Mouse (Mus musculus) heart, postnatal 10 days (tissue): ENCODE results near the gene Reg3a. TPM values are rescaled to one million over a fixed set of nuclear protein-coding genes. Genes with fewer than 3 reads are reported as not detected.
"Not testable (repeated sequence)": the region's sequence is repeated elsewhere in the genome, so short reads cannot be mapped to it uniquely, and the experiment has no call there.

Source experiments
- DNase-seq, 2 experiments: peaks; one replicate each; pipeline ENCODE4 v3.0.0; 2021
- intact Hi-C: fragments of 180-260 bp; cut with DNase I; formaldehyde crosslinking; loops from one replicate; pipeline ENCODE4 v1.15.1; 2025
- total RNA-seq, 2 experiments: library from RNA; stranded (reverse); gene quantifications; 2 replicates each; pipeline ENCODE4 v1.2.3; 2021

Reg3a gene
- not detected for total RNA-seq

- DNase-seq: no peak
These were observed at the start of gene Reg3a for GRCm38 (mm10) chr6:78380409-78380808. TSS of gene Reg3a (plus strand) at chr6:78380709.

DNA sequence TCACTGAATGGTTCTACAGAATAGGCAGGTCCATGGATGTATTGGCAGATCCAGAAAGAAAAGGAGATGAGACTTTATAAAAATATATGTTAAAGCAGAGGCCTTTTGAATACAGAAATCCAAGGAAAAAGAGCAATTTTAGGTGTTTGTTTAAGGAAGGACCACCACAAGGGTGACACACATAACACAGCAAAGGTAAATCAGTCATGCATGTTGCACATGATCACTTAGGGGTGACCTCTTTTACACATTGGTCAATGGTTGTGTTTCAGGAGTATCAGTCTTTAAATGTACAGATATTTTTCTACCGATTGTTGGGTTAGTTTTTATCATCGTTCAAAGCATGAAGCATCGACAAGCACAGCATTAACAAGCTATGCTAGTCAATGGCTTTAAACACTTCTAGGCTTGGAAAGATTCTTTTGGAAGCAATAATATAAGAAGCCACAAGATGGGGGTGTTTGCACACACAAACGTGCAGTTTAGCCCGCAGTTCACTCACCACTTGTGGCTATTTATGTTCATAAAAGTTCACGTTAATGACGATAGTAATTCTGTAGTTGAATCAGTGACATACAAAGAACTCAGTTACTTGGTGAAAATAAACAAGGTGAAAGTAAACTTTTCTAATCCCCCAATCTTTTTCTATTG is 48.5 kb upstream of the Reg3a start:
- intact Hi-C loops: loop anchor here (2.0 kb wide), 1 partner anchor 181 kb away; no protein-coding TSS in a partner anchor
- peak; percentile 5 to 19 for DNase-seq

More at GRCm38 (mm10) chr6:78380409-78380808, at the start of gene Reg3a:
- intact Hi-C loops: no loop called here

- no peak for DNase-seq
- intact Hi-C loops: no loop called here
These were observed 40.2 kb upstream of the Reg3a start for GRCm38 (mm10) chr6:78340296-78340695.

GRCm38 (mm10) chr6:78341689-78342088 is 38.8 kb upstream of the Reg3a start:
- intact Hi-C loops: no loop called here

DNA sequence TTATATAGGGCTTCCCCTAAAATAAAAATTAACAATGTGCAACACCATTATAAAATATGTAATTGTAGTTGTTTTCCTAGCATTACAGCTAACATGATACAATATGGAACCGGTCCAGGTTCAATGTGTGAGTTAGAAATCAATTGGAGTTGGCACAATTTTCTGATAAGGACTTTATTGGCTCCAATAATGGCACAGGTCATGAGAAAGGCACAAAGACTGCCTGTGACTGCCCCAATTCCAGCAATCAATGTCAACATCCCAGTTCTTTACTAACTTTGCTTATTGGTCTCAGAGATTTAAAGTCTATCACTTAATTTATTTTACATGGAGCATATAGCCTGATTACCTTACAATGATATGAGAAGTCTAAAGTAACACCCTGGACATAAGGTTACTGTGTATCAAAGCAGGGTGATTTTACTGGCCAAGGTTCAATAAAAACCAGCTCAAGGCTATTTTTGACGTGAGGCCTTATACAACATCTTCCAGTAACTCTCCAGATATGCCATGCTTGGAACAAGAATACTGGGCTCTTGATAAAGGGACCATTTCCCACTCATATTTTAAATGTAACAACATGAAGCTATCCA is 18.4 kb upstream of the Reg3a start:
- DNase-seq: no peak
- intact Hi-C loops: no loop called here

More at GRCm38 (mm10) chr6:78341689-78342088, 38.8 kb upstream of the Reg3a start:
- DNase-seq: no peak

DNA sequence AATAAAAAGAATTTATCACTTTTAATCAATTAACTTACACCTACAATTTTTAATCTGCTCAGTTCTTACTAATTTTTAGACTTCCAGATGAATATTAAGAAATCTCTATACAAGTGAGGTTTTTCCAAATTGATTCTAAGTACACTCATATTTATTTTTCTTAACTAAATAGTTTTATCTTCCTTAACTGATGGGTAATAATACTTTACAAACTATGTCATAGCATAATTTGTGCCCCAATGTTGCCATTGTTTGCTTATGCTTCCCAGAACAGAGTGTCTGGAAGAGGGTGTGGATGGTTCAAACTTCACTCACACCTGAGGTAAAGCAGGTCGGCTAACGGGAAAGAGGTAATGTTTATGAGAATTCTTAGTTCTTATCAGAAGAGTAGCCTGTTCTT is 10.2 kb upstream of the Reg3a start, which contains the start of gene Reg3b:
Gene Reg3b, plus strand, starts transcription at position 301 of the 400 bp plus-strand sequence.
- DNase-seq: no peak
- intact Hi-C loops: no loop called here

DNA sequence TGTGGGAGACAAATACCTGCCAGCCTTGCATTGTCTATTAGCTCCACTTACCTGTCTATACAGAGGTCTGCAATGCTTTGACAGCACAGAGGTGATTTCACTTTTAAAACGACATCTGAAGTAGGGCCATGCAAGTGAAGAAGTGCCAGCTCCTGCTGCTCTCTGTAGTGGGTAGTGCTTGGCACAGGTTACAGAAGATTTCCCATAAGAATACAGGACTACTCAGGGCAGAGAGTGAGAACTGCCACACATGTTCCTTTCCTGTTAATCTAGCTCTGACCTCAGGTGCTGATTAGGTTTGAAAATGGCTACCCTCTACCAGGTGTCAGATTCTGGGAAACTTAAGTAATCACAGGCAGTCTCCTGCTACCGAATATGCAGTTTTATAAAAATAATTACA is 1.7 kb upstream of the Reg3a start, which contains the start of gene Reg3d:
Gene Reg3d, minus strand, starts transcription at position 101 of the 400 bp plus-strand sequence.
- intact Hi-C loops: no loop called here

GRCm38 (mm10) chr6:78385609-78386008 is 5.1 kb downstream of the Reg3a start:
- DNase-seq: no peak
- intact Hi-C loops: no loop called here

More for the DNA sequence above, 1.7 kb upstream of the Reg3a start, which contains the start of gene Reg3d:
- DNase-seq: no peak

DNA sequence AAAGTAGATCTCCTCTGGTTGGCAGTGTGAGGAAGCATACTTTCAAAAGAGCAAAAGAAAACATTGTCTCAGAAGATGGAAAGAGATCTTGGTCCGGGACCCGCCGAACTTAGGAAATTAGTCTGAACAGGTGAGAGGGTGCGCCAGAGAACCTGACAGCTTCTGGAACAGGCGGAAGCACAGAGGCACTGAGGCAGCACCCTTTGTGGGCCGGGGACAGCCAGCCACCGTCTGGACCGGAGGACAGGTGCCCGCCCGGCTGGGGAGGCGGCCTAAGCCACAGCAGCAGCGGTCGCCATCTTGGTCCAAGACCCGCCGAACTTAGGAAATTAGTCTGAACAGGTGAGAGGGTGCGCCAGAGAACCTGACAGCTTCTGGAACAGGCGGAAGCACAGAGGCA is 14.8 kb downstream of the Reg3a start, which contains the start of gene Reg2:
Gene Reg2, plus strand, starts transcription at position 301 of the 400 bp plus-strand sequence.
- DNase-seq, intact Hi-C loops: not testable (repeated sequence)

- DNase-seq, intact Hi-C loops: not testable (repeated sequence)
These were observed 41.9 kb downstream of the Reg3a start, which contains the start of gene Reg1 for GRCm38 (mm10) chr6:78422411-78422810. TSS of gene Reg1 (plus strand) at chr6:78422711.

DNA sequence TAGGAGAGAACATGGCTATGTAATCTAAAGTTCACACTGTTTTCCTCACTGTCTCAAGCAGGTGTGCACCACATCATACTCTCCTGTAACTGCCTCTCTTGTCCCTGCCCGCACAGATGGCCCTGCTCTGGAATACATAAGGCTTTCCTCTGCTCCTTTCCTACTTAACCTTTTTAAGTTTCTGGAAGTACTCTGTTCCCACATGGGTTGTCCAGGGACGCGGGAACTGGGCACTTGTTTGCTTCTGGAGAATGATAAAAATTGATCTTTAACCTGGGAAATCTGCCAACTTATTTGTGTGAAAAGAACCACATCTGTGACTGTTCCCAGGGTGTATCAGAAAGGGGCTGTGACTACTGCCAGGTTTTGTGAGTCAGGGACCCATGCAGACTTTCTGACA is 45.0 kb downstream of the Reg3a start:
- intact Hi-C loops: no loop called here

More for the DNA sequence above, 45.0 kb downstream of the Reg3a start:
- DNase-seq: no peak

Other genes starting within 250 kb of the Reg3a start
- not detected for gene Reg3b, start 10.1 kb upstream of the Reg3a start, total RNA-seq
- gene Reg3d, start 1.8 kb upstream of the Reg3a start, total RNA-seq: not detected
- not detected for gene Reg2, start 14.9 kb downstream of the Reg3a start, total RNA-seq
- gene Reg1, start 42.0 kb downstream of the Reg3a start, total RNA-seq: not detected
- gene Reg3g, start 88.2 kb downstream of the Reg3a start, total RNA-seq: 1 to 10 TPM in 1 of 2 experiments, not detected in 1; 2.3 TPM